Mouse (Mus musculus): ENCODE measurements around the gene Patj. TPM values are rescaled to one million over a fixed set of nuclear protein-coding genes. Genes with fewer than 3 reads are reported as not detected.

Patj gene
- total RNA-seq, 1 experiment, result 17.7 TPM

DNA sequence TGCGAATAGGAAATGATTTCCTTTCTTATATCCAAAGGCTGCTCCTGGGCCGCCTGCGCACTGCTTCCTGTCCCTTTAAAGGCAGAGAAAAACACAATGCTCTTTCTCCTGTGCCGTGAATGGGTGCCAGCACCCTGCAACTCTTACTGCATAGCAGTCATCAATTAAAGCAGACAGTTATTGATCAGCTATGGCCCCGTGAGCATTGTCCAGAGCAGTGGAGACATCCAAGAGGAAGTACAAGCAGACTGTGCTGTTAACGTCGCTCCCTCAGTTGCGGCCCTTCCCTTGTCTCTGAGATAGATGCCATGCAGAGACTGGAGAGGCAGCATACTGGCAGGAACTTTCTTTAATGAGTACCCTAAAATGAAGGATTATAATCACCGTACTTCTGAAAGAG lies 292.9 kb downstream of the Patj start:
- DNase-seq (ENCODE audit: low read depth, low spot score), result no peak
- Histone ChIP-seq H3K4me3 (ENCODE audit: insufficient read depth in 1 of 2, low read depth in 1 of 2, low read length in 2 of 2, poor library complexity in 1 of 2, severe bottlenecking in 1 of 2) (no peak overlapping the region), H3K9me3 (ENCODE audit: control insufficient read depth, insufficient read depth, low read depth, low read length) (no peaks in the 10 kb centered on the region), H3K4me1 (ENCODE audit: control insufficient read depth in 2 of 2, insufficient read depth in 2 of 2, low read length in 2 of 2, poor library complexity in 1 of 2) (no peaks in the 10 kb centered on the region), H3K9ac (ENCODE audit: insufficient read depth, low read depth, low read length, poor library complexity, severe bottlenecking) (no peak overlapping the region), H3K36me3 (ENCODE audit: control insufficient read depth, insufficient read depth, low read length, poor library complexity, severe bottlenecking) (no peaks in the 10 kb centered on the region), H3K27ac (ENCODE audit: insufficient read depth, low read depth, low read length, poor library complexity, severe bottlenecking) (no peak overlapping the region)
- in situ Hi-C loops (cut with MboI; ENCODE audit: low sequenced_read_pairs in 2 of 2, unreplicated experiment in 2 of 2), result no loop called here
- TF ChIP-seq ZC3H11A (IDR thresholded peaks at IDR 0.05; ENCODE audit: borderline replicate concordance, low read depth, low read length), result no peak
- TF ChIP-seq CHD2 (IDR thresholded peaks at IDR 0.05; ENCODE audit: low read depth, low read length), result no peak
- no peak for TF ChIP-seq HCFC1 (IDR thresholded peaks at IDR 0.05; ENCODE audit: borderline replicate concordance, insufficient read depth, low read length)
- no peak for TF ChIP-seq ZNF384 (IDR thresholded peaks at IDR 0.05; ENCODE audit: low read depth, low read length)
- no peak for TF ChIP-seq MAFK (IDR thresholded peaks at IDR 0.05; ENCODE audit: insufficient read depth, low read depth, low read length)

- H3K36me3 ChIP-seq (ENCODE audit: control insufficient read depth, insufficient read depth, low read length, poor library complexity, severe bottlenecking), result no peaks in the 10 kb centered on the region
- DNase-seq (ENCODE audit: low read depth, low spot score), result peak; percentile 11
- in situ Hi-C loops (cut with MboI; ENCODE audit: low sequenced_read_pairs in 2 of 2, unreplicated experiment in 2 of 2), result no loop called here
- no peak overlapping the region for H3K27ac ChIP-seq (ENCODE audit: insufficient read depth, low read depth, low read length, poor library complexity, severe bottlenecking)
- no peak for TF ChIP-seq HCFC1 (IDR thresholded peaks at IDR 0.05; ENCODE audit: borderline replicate concordance, insufficient read depth, low read length)
- no peak for TF ChIP-seq ZC3H11A (IDR thresholded peaks at IDR 0.05; ENCODE audit: borderline replicate concordance, low read depth, low read length)
- TF ChIP-seq MAFK (IDR thresholded peaks at IDR 0.05; ENCODE audit: insufficient read depth, low read depth, low read length), result no peak
- TF ChIP-seq CHD2 (IDR thresholded peaks at IDR 0.05; ENCODE audit: low read depth, low read length), result no peak
- TF ChIP-seq ZNF384 (IDR thresholded peaks at IDR 0.05; ENCODE audit: low read depth, low read length), result no peak
- H3K9me3 ChIP-seq (ENCODE audit: control insufficient read depth, insufficient read depth, low read depth, low read length), result no peaks in the 10 kb centered on the region
- no peaks in the 10 kb centered on the region for H3K4me1 ChIP-seq (ENCODE audit: control insufficient read depth in 2 of 2, insufficient read depth in 2 of 2, low read length in 2 of 2, poor library complexity in 1 of 2)
- no peak overlapping the region for H3K9ac ChIP-seq (ENCODE audit: insufficient read depth, low read depth, low read length, poor library complexity, severe bottlenecking)
- H3K4me3 ChIP-seq (ENCODE audit: insufficient read depth in 1 of 2, low read depth in 1 of 2, low read length in 2 of 2, poor library complexity in 1 of 2, severe bottlenecking in 1 of 2), result no peak overlapping the region
Observed at GRCm38 (mm10) chr4:98689988-98690387, 294.4 kb downstream of the Patj start.

- Histone ChIP-seq H3K9ac (ENCODE audit: insufficient read depth, low read depth, low read length, poor library complexity, severe bottlenecking) (no peak overlapping the region), H3K4me3 (ENCODE audit: insufficient read depth in 1 of 2, low read depth in 1 of 2, low read length in 2 of 2, poor library complexity in 1 of 2, severe bottlenecking in 1 of 2) (no peak overlapping the region), H3K36me3 (ENCODE audit: control insufficient read depth, insufficient read depth, low read length, poor library complexity, severe bottlenecking) (no peaks in the 10 kb centered on the region), H3K9me3 (ENCODE audit: control insufficient read depth, insufficient read depth, low read depth, low read length) (no peaks in the 10 kb centered on the region), H3K27ac (ENCODE audit: insufficient read depth, low read depth, low read length, poor library complexity, severe bottlenecking) (no peak overlapping the region), H3K4me1 (ENCODE audit: control insufficient read depth in 2 of 2, insufficient read depth in 2 of 2, low read length in 2 of 2, poor library complexity in 1 of 2) (no peaks in the 10 kb centered on the region)
- in situ Hi-C loops (cut with MboI; ENCODE audit: low sequenced_read_pairs in 2 of 2, unreplicated experiment in 2 of 2), result no loop called here
- no peak for TF ChIP-seq MAFK (IDR thresholded peaks at IDR 0.05; ENCODE audit: insufficient read depth, low read depth, low read length)
- TF ChIP-seq ZC3H11A (IDR thresholded peaks at IDR 0.05; ENCODE audit: borderline replicate concordance, low read depth, low read length), result no peak
- TF ChIP-seq CHD2 (IDR thresholded peaks at IDR 0.05; ENCODE audit: low read depth, low read length), result no peak
- no peak for TF ChIP-seq ZNF384 (IDR thresholded peaks at IDR 0.05; ENCODE audit: low read depth, low read length)
- no peak for TF ChIP-seq HCFC1 (IDR thresholded peaks at IDR 0.05; ENCODE audit: borderline replicate concordance, insufficient read depth, low read length)
- no peak for DNase-seq (ENCODE audit: low read depth, low spot score)
Observed at GRCm38 (mm10) chr4:98693465-98694185, 298.0 kb downstream of the Patj start.

DNA sequence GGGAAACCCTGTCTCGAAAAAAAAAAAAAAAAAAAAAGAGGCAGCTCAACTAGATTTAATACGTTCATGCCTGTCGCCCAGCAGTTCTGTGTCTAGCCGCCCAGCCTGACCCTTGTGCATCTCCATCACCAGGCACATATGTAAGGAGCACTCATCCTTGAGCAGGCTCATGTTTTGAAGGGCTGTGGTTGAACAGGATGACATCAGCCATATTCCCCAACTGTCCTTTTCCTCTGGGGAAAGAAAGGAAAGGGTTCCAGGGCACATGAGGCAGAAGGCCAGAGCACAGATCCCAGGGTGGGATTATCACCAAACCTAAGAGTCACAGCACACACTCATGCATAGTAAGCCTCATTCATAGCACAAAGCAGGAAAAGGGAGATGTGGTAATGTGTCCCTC lies 302.3 kb downstream of the Patj start:
- in situ Hi-C loops (cut with MboI; ENCODE audit: low sequenced_read_pairs in 2 of 2, unreplicated experiment in 2 of 2), result no loop called here
- Histone ChIP-seq H3K9ac (ENCODE audit: insufficient read depth, low read depth, low read length, poor library complexity, severe bottlenecking) (no peak overlapping the region), H3K27ac (ENCODE audit: insufficient read depth, low read depth, low read length, poor library complexity, severe bottlenecking) (no peak overlapping the region), H3K36me3 (ENCODE audit: control insufficient read depth, insufficient read depth, low read length, poor library complexity, severe bottlenecking) (no peaks in the 10 kb centered on the region), H3K9me3 (ENCODE audit: control insufficient read depth, insufficient read depth, low read depth, low read length) (no peaks in the 10 kb centered on the region), H3K4me1 (ENCODE audit: control insufficient read depth in 2 of 2, insufficient read depth in 2 of 2, low read length in 2 of 2, poor library complexity in 1 of 2) (no peaks in the 10 kb centered on the region), H3K4me3 (ENCODE audit: insufficient read depth in 1 of 2, low read depth in 1 of 2, low read length in 2 of 2, poor library complexity in 1 of 2, severe bottlenecking in 1 of 2) (no peak overlapping the region)
- no peak for DNase-seq (ENCODE audit: low read depth, low spot score)
- TF ChIP-seq ZNF384 (IDR thresholded peaks at IDR 0.05; ENCODE audit: low read depth, low read length) (no peak), ZC3H11A (IDR thresholded peaks at IDR 0.05; ENCODE audit: borderline replicate concordance, low read depth, low read length) (no peak), MAFK (IDR thresholded peaks at IDR 0.05; ENCODE audit: insufficient read depth, low read depth, low read length) (no peak), CHD2 (IDR thresholded peaks at IDR 0.05; ENCODE audit: low read depth, low read length) (no peak)
